Mouse (Mus musculus) midbrain, embryonic 12.5 days (tissue): ENCODE results near the gene Gm36028. TPM values are rescaled to one million over a fixed set of nuclear protein-coding genes. Genes with fewer than 3 reads are reported as not detected.

Experiments used
- ATAC-seq: fragments of 200-750 bp; cut with Nextera tagmentation; 2 replicates; pipeline ENCODE4 v1.8.0; 2017; ENCODE audit warnings: low read depth, moderate TSS enrichment, moderate library complexity; ENCODE audit not compliant: low FRiP score
- H3K27ac ChIP-seq: fragments of 300-500 bp; sonication (generic); replicated peaks from 2 replicates; pipeline ENCODE4 v1.5.1; 2016; ENCODE audit warnings: mild to moderate bottlenecking
- H3K27me3 ChIP-seq: fragments of 300-500 bp; sonication (generic); 2 replicates; pipeline ENCODE4 v1.6.1; 2016; ENCODE audit warnings: mild to moderate bottlenecking
- H3K36me3 ChIP-seq: fragments of 300-500 bp; sonication (generic); 2 replicates; pipeline ENCODE4 v1.6.1; 2016
- H3K4me1 ChIP-seq: fragments of 300-500 bp; sonication (generic); 2 replicates; pipeline ENCODE4 v1.6.1; 2016
- H3K4me2 ChIP-seq: fragments of 300-500 bp; sonication (generic); replicated peaks from 2 replicates; pipeline ENCODE4 v1.6.1; 2016; ENCODE audit warnings: mild to moderate bottlenecking, moderate library complexity
- H3K4me3 ChIP-seq: fragments of 300-500 bp; sonication (generic); 2 replicates; pipeline ENCODE4 v1.5.1; 2016; ENCODE audit warnings: mild to moderate bottlenecking
- H3K9ac ChIP-seq: fragments of 300-500 bp; sonication (generic); replicated peaks from 2 replicates; pipeline ENCODE4 v1.6.1; 2016; ENCODE audit warnings: mild to moderate bottlenecking, moderate library complexity
- H3K9me3 ChIP-seq: fragments of 300-500 bp; sonication (generic); 2 replicates; pipeline ENCODE4 v1.6.1; 2016; ENCODE audit warnings: mild to moderate bottlenecking
- WGBS: fragments of 180-500 bp; shearing (Covaris S2); methylation state at CpG from one replicate; pipeline ENCODE4 v1.1.7; 2016; 5-methylcytosine and 5-hydroxymethylcytosine counted together
- polyA plus RNA-seq: library from polyadenylated mRNA; unstranded; fragments of >200 nt; fragmentation: Nextera tagmentation; extraction: Ambion mirVana; gene quantifications from 2 replicates; pipeline ENCODE4 v1.2.1, GENCODE M21; 2016

Gene Gm36028
- polyA plus RNA-seq, 1 experiment from 2014 or later = 0.27 TPM

- Histone ChIP-seq H3K4me3 (no peak overlapping the region), H3K27ac (no peak overlapping the region), H3K9ac (no peak overlapping the region), H3K4me2 (no peak overlapping the region), H3K9me3 (no peaks in the 10 kb centered on the region), H3K36me3 (peaks cover 50% of the 10 kb centered on the region), H3K27me3 (no peaks in the 10 kb centered on the region), H3K4me1 (peaks cover 3% of the 10 kb centered on the region; the same call in 1 of the 2 replicates)
- no peak for ATAC-seq
- 97% methylated on average over 3 of the region's 3 CpGs for WGBS
Measured at GRCm38 (mm10) chr16:37877406-37877805, 16.5 kb upstream of the Gm36028 start.

GRCm38 (mm10) chr16:37874501-37875235, 13.7 kb upstream of the Gm36028 start:
- WGBS = 88% methylated on average over 4 of the region's 4 CpGs
- no peak for ATAC-seq

GRCm38 (mm10) chr16:37871112-37871715, 10.3 kb upstream of the Gm36028 start:
- Histone ChIP-seq H3K27me3 (no peaks in the 10 kb centered on the region), H3K27ac (no peak overlapping the region), H3K4me1 (peaks cover 22% of the 10 kb centered on the region), H3K4me2 (peak overlapping the region; percentile 23), H3K9me3 (no peaks in the 10 kb centered on the region), H3K9ac (no peak overlapping the region), H3K4me3 (no peak overlapping the region), H3K36me3 (peaks cover 7% of the 10 kb centered on the region)
- ATAC-seq = no peak
- WGBS = 87% methylated on average over 4 of the region's 4 CpGs

More at GRCm38 (mm10) chr16:37874501-37875235, 13.7 kb upstream of the Gm36028 start:
- peaks cover 21% of the 10 kb centered on the region for H3K4me1 ChIP-seq
- peaks cover 28% of the 10 kb centered on the region for H3K36me3 ChIP-seq
- no peak overlapping the region for H3K4me3 ChIP-seq
- H3K9me3 ChIP-seq = no peaks in the 10 kb centered on the region
- no peak overlapping the region for H3K4me2 ChIP-seq
- H3K9ac ChIP-seq = no peak overlapping the region
- no peaks in the 10 kb centered on the region for H3K27me3 ChIP-seq
- H3K27ac ChIP-seq = no peak overlapping the region

- Histone ChIP-seq H3K4me1 (peaks cover 20% of the 10 kb centered on the region), H3K9me3 (no peaks in the 10 kb centered on the region), H3K27ac (peak overlapping the region; percentile 100), H3K9ac (peak overlapping the region; percentile 95), H3K36me3 (peaks cover 7% of the 10 kb centered on the region), H3K4me3 (peak overlapping the region; percentile 84), H3K4me2 (peak overlapping the region; percentile 69), H3K27me3 (no peaks in the 10 kb centered on the region)
- 34% methylated on average over 4 of the region's 4 CpGs for WGBS
- ATAC-seq = no peak
Measured at GRCm38 (mm10) chr16:37869470-37870231, 8.7 kb upstream of the Gm36028 start.

- H3K27ac ChIP-seq = peak overlapping the region; percentile 100
- under 1% methylated on average over 84 of the region's 87 CpGs for WGBS
- peak overlapping the region; percentile 84 for H3K4me3 ChIP-seq
- H3K4me2 ChIP-seq = peak overlapping the region; percentile 69
- peaks cover 19% of the 10 kb centered on the region for H3K4me1 ChIP-seq
- no peaks in the 10 kb centered on the region for H3K9me3 ChIP-seq
- peak; percentile 72 for ATAC-seq
- H3K27me3 ChIP-seq = no peaks in the 10 kb centered on the region
- peak overlapping the region; percentile 95 for H3K9ac ChIP-seq
- peaks cover 7% of the 10 kb centered on the region for H3K36me3 ChIP-seq
Measured at GRCm38 (mm10) chr16:37868506-37869469, 7.8 kb upstream of the Gm36028 start.

- ATAC-seq = peak; percentile 93
- peak within 1 kb of the TSS; percentile 100 for H3K27ac ChIP-seq
- H3K4me3 ChIP-seq = peak within 1 kb of the TSS; percentile 84
- no peaks in the 10 kb centered on the region for H3K27me3 ChIP-seq
- under 1% methylated on average over 83 of the region's 86 CpGs for WGBS
- no peaks in the 10 kb centered on the region for H3K9me3 ChIP-seq
- peak within 1 kb of the TSS; percentile 69 for H3K4me2 ChIP-seq
- peak within 1 kb of the TSS; percentile 95 for H3K9ac ChIP-seq
- peaks cover 19% of the 10 kb centered on the region for H3K4me1 ChIP-seq
- peaks cover 7% of the 10 kb centered on the region for H3K36me3 ChIP-seq
Measured at GRCm38 (mm10) chr16:37867791-37868505, 7.0 kb upstream of the Gm36028 start, which contains the start of gene Lrrc58. Lrrc58 (plus strand) TSS chr16:37868389.

- Histone ChIP-seq H3K27me3 (no peaks in the 10 kb centered on the region), H3K9ac (no peak overlapping the region), H3K4me1 (peaks cover 12% of the 10 kb centered on the region), H3K36me3 (no peaks in the 10 kb centered on the region), H3K27ac (no peak overlapping the region), H3K4me3 (no peak overlapping the region), H3K9me3 (no peaks in the 10 kb centered on the region), H3K4me2 (no peak overlapping the region)
- 89% methylated on average over 9 of the region's 9 CpGs for WGBS
- ATAC-seq = no peak
Measured at GRCm38 (mm10) chr16:37865841-37866240, 4.9 kb upstream of the Gm36028 start.

GRCm38 (mm10) chr16:37863876-37864275, 2.9 kb upstream of the Gm36028 start:
- no peak overlapping the region for H3K9ac ChIP-seq
- H3K27me3 ChIP-seq = no peaks in the 10 kb centered on the region
- no peak overlapping the region for H3K4me2 ChIP-seq
- no peaks in the 10 kb centered on the region for H3K9me3 ChIP-seq
- H3K4me3 ChIP-seq = no peak overlapping the region
- WGBS = 79% methylated on average over 3 of the region's 3 CpGs
- H3K27ac ChIP-seq = no peak overlapping the region
- no peak for ATAC-seq
- H3K36me3 ChIP-seq = no peaks in the 10 kb centered on the region
- no peaks in the 10 kb centered on the region for H3K4me1 ChIP-seq

- no peak for ATAC-seq
- H3K4me1 ChIP-seq = no peaks in the 10 kb centered on the region
- no peak overlapping the region for H3K9ac ChIP-seq
- no peaks in the 10 kb centered on the region for H3K36me3 ChIP-seq
- H3K27ac ChIP-seq = no peak overlapping the region
- WGBS = 78% methylated on average over 7 of the region's 7 CpGs
- no peaks in the 10 kb centered on the region for H3K27me3 ChIP-seq
- H3K4me2 ChIP-seq = no peak overlapping the region
- H3K9me3 ChIP-seq = no peaks in the 10 kb centered on the region
- no peak overlapping the region for H3K4me3 ChIP-seq
Measured at GRCm38 (mm10) chr16:37860213-37860612, 733 bp downstream of the Gm36028 start.

GRCm38 (mm10) chr16:37857495-37857894, 3.5 kb downstream of the Gm36028 start:
- Histone ChIP-seq H3K27me3 (no peaks in the 10 kb centered on the region), H3K27ac (no peak overlapping the region), H3K4me1 (no peaks in the 10 kb centered on the region), H3K36me3 (no peaks in the 10 kb centered on the region), H3K9ac (no peak overlapping the region), H3K4me2 (no peak overlapping the region), H3K4me3 (no peak overlapping the region), H3K9me3 (no peaks in the 10 kb centered on the region)
- 63% methylated on average over 8 of the region's 8 CpGs for WGBS
- no peak for ATAC-seq

GRCm38 (mm10) chr16:37856327-37856726, 4.6 kb downstream of the Gm36028 start:
- Histone ChIP-seq H3K9me3 (no peaks in the 10 kb centered on the region), H3K4me2 (no peak overlapping the region), H3K9ac (no peak overlapping the region), H3K36me3 (no peaks in the 10 kb centered on the region), H3K4me1 (no peaks in the 10 kb centered on the region), H3K4me3 (no peak overlapping the region), H3K27me3 (no peaks in the 10 kb centered on the region), H3K27ac (no peak overlapping the region)
- 83% methylated on average over 3 of the region's 3 CpGs for WGBS
- ATAC-seq = no peak
